Mouse (Mus musculus) lung, postnatal 4 days (tissue): Measurements from ENCODE around the gene 4921504E06Rik.
A peak's percentile ranks its signal among the peaks of the same experiment; 100 is the strongest.

ENCODE experiments used
- DNase-seq, 2 experiments: peaks; one replicate each; pipeline ENCODE4 v3.0.0; 2021

4921504E06Rik gene

DNA sequence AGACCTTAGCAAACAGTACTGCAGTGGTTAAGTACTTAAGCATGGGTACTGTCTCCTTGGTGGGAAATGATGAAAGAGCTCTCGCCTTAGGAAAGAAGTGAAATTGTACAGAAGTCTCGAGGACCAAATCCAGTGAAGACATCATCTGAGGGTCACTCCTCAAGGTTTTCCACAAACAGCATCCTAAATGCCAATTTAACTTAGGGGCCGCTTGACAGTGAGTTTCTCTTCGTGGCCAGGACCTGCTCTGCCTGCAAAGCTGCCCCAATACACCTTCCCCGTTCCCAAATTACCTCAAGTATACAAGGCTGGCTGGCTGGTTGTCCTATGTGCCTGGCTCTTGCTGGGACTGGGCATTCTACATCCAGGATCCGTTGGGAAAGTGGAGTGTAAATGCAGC is 137.6 kb downstream of the 4921504E06Rik start:
- DNase-seq = no peak

DNA sequence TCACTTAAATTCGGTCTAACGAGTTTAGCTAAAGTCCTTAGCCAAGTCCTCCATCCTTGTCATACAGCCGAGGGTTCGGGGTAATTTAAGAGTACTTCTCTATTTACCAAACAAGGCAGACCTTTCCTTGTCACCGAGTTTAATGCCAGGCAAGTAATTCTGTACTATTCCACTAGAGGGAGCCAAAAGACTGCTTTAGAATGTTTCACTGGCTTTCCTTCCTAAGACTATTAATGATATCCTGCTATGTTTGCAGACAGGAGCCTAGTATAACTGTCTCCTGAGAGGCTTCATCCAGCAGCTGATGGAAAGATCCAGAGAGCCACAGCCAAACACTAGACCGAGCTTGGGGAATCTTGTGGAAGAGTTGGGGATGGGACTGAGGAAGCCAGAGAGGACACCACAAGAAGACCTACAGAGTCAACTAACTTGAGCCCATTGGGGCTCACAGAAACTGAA is 138.6 kb downstream of the 4921504E06Rik start:
- peak in 1 of 2 experiments; percentile 41 for DNase-seq

DNA sequence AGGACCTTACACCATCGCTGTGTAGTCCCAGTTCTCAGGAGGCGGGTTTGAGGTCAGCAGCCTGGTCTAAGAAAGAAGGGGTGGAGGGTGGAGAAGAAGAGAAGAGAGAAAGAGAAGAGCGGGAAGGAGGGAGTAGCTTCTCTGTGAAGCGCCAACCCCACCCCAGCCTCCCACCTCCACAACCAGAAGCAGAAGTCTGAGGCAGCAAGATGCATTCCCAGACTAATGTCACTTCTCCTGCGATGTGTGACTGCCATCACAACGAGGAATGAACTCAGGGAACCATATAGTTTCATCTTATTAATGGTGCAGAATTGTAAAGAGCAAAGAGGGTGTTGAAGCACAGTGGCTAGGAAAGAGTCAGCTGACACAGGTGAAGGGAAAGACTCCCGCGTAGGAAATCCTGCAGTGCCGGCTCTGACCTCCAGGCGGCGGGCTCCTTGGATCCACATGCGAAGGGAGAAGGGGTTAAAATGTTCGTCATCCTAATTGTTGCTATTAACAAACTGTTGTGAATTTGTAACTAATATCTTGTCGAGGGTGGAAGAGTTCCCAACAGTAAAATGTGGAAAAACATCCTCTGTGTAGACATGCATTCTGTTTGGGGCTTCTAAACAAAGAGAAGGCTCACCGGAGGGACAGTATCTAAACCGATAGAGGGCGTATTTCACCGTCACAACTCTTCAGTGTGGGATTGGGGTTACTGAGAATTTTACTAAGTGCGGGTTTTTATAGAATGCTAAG is 139.3 kb downstream of the 4921504E06Rik start:
- peak; percentile 44 to 58 for DNase-seq
